Mouse (Mus musculus) NIH3T3 (cell line): ENCODE results near the gene Slc29a4.

Experiments
- DNase-seq: peaks from one replicate; pipeline ENCODE4 v3.0.0-alpha.2; 2012; ENCODE audit warnings: low read depth

Slc29a4 gene

DNA sequence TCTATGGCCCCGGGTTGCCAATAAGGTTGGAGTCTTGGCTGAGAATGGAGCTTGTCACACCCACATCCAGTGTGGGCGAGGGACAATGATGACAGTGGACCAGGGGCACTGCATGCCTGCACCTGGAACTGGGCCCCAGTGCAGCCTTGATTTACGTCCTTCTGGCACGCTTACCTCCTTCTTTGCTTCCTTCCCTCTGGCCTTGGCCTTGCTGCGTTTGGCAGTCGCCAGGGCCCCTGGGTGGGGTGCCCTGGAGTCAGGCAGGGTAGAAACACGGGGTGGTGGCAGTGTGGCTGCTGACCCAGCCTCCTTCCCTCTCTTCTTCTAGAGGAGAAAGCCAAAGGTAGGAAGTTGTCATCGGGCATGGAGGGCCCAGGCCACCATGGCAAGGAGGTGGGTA, 47.6 kb downstream of the Slc29a4 start:
- DNase-seq: no peak

DNA sequence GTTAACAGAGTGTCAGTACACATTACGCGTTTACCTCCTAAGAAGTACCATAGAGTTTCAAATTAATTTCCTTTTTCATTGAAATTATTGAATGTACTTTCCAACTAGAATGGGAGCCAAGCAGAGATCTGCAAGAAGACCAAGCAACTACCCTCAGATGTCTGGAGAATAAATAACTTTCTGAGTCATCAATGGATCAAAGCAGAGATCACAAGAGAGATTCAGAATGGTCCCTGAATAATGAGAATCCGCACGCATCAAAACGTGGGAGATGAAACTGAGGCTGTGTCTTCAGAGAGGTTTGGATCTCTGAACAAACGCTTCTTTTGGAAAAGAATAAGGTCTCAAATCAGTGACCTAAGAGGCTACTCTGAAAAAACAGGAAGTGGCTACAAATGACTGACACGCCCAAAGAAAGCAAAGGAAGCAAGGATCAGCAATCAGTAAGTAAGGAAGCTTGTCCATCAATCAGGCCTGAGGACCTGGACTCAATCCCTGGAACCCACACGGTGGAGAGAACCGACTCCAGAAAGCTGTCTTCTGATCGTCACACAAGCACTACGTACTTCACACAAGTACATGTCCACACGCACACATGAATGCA, 54.8 kb downstream of the Slc29a4 start:
- DNase-seq: no peak

DNA sequence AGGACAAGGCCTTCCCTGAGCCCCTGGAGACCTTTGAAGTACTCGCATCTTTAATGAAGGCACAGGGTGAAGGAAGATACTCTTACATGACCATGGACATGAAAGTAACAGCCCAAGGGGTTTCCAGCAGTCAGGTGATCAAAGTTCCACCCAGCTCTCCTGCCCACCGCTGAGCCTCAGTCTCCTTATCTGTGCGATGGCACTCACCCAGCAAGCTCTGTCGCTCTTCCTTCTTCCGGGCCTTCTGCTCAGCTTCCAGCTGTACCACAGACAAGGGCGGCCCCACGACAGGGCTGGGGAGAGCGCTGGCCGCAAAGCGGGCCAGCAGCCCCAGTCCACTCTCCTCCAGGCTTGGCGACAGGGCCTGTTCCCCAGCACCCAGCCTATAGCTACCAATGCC, 57.9 kb downstream of the Slc29a4 start:
- DNase-seq: no peak

DNA sequence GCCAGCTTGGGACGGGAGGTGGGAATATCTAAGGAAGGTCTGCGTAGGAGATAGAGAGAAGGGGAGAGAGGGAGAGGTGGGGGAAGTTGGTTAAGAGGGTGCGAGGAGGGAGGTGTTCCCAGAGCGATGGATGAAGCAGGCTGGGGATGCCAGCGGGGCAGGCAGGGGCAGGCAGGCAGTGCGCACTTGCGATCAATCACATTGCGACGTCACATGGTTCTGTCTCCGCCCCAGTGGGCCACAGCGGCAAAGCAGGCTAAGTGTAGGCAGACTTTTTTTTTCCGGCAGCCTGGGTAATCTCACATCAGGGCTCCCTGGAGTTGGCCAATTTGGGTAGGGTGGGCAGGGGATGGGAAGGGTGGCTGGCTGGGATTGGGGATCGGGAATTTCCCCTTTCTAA, 59.9 kb downstream of the Slc29a4 start:
- no peak for DNase-seq

DNA sequence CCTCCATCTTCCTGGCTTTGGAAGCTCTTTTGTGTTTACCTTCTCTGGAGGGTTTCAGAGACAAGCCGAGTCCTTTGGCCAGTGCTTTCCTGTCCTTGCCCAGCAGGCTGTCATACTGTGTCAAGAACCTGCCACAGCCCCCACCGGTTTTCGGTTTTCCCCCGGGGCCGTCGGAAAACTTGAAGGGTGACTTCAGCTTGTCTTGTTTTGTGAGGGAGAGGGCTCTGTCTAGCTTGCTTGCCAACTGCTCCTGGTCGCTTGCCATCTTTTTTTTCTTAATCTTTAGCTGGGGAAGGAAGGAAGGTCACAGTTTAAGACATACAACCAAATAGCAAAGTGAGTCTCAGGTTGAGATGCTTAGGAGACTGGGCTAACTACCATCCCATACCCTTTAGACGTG, 67.5 kb downstream of the Slc29a4 start:
- no peak for DNase-seq

DNA sequence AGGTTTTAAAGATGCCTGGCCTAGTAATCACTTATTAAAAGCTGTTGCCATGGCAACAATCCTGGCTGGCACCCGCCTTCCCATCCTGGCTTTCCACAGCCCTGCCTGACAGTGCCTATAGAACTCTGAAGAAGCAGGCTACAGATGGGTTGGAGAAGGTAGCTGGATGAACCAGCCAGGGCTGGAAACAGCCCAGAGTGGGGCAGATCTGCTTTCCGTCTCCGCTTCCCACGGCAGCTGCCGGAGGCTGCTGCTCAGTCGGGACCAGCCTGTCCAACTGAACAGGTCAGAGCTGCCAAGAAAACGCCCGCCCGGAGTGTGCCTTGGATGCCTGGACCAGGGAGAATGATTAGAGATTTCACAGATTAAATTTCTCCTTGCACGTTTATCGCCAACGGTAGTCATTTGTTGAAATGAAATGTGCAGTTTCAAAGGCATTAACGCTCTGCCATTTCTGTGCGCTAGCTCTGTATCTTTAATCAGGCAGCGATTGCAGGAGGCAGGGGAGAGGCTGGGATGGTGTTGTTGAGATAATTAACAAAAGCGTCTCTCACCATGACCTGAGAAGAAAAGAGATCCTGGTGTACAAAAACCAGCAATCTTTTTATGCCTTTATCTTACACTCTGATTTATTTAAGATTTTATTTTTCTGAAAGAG, 69.1 kb downstream of the Slc29a4 start:
- no peak for DNase-seq

DNA sequence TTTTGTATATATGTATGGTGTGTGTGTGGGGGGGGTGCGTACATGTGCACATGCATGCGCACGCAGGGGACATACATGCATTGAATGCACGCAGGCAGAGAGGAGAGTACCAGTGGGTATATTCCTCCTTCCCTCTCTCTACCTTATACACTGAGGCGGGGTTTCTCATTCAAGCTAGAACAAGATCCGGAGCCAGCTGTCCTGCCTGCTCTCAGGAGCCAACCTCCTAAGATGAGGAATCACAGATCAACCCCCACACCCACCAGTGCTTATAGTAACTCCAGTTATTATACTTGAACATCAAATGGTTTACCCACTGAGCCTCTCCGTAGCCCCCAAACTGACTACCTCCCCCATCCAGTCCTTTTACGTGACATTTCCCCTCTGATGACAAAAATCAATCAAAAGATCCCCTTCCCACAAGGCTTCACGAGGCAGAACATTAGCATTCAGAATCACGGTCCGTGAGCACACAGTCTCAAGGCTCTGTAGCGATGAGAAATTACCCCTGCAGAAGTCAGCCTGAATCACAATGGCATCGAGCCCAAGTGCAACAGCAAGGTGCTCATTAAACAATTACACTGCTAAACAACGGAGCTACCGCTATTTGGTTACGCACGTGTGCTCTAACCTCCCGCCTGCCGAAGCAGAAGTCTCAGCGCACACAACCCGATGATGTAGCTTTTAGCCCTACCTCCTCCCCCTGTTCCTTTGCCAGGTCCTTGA, 69.9 kb downstream of the Slc29a4 start:
- DNase-seq: no peak

DNA sequence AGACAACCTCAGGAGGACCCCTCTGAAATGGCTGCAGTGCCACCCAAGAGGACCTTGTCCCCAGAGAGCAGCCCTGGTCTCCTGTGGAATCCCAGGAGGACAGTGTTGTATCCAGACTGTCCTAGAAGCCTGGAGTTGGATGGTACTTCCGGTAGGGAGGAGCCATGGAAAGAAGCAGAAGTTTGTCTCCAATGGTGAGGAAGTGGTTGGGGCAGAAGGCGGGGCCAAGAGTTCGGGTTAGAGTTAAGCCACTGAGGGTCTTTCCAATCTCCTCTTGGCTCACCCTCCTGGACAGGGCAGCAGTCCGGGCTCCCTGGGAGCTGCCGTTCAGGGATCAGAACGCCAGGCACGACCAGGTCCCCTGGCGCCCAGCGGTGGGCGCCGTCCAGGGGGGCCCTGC, 72.0 kb downstream of the Slc29a4 start:
- DNase-seq: no peak

DNA sequence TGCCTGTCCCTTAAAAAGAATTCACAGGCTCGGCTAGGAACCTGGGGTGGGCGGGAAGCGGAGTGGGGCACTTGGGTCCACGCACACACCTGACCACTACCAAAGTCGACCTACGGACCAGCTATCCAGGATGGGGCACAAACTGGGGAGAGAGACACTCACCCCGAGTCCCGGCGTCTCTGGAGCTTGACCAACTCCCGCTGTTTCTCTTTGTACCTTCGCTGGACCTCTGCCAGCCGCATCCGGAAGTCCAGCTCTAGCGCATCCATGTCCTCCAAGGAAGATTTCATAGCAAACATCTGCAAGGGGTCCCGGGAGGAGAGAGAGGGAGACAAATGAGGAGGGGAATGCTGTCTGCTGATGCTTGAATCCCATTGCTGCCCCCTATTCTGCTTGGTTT, 72.6 kb downstream of the Slc29a4 start:
- no peak for DNase-seq

DNA sequence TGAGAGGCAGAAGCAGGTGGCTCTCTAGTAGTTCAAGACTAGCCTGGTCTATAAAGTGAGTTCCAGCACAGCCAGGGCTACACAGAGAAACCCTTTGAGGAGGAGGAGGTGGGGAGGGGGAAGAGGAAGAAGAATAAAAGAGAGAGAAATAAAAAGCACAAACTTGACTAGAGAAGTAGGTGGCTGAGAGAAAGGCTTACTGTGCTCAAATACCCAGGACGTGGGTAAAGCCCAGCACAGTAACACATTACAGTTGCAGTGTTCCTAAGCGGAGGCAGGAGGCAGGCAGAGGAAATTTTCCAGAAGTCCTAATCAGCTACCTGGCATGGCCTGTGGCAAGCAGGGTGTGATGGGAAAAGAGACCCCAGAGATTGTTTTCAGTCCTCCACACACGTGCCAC, 74.4 kb downstream of the Slc29a4 start:
- no peak for DNase-seq

DNA sequence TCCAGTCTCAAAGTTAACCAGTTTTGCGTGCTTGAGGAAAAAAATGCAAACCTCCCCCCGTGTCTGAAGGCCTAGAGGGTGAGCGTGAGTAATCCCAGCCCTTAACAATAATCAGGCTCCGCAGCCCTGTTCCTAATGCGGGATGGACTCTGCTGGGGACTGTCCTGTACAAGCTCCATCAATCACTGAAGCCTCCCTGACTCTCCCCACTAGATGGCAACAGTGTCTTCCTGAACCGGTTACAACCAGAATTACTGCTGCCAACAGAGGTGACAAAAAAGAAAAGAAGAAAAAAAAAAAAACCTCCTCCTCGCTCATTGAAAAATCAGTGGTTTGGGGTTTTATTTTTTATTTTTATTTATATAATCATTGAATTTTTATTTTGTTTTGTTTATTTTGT, 75.6 kb downstream of the Slc29a4 start:
- peak; percentile 86 for DNase-seq

DNA sequence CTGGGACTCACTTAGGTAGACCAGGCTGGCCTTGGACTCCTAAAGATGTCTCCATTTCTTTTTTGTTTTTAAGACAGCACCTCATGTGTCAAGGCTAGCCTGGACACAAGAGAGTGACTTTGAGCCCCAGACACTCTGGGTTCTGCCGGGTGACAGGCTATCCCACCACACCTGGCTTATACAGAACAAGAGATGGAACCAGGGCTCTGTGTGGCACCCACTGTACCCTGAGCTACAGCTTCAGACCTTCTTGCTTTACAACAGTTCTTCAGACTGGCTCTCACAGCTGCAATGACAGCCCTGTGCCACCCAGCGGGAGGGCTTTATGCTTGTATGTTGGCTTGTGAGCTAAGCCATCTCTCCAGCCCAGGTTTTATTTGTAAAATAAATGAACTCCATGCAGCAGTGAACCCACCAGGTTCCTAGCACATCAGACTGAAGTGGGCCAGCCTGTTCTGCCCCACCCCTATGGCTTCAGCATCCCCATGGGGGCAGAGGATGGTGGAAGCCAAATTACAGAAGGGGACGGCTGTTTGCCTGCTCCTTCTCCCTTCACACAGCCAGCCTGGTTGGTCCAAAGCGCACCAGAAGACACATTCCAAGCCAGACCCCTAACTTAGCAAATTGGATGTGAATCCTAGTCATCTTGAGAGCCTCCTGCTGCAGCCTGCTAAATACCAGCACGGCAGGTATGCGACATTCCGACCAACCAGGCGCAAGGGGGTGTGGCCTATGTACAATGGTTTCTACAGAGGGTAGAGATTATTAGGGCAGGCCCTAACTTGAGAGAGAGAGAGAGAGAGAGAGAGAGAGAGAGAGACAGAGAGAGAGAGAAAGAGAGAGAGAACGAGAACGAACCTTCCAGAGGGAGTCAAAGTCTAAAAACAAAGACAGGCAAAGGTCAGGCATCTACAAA, 76.3 kb downstream of the Slc29a4 start:
- DNase-seq: no peak

DNA sequence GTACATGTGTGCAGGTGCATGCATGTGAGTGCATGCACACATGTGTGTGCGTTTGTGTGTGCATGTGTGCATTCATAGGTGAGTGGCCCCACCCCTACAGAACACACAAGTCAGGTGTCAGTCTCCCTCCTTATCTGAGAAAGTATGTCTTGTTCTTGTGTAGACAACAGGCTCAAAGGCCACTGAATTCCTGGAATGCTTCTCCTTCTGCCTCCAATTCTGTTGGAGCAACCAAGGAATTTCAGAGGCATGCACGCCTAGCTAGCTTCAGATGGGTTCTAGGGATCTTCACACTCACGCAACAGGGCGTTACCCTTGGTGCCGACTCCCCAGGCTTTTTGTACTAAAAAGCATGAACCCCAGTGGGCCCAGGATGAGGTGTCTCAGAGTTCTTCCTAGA, 77.3 kb downstream of the Slc29a4 start:
- peak; percentile 20 for DNase-seq

DNA sequence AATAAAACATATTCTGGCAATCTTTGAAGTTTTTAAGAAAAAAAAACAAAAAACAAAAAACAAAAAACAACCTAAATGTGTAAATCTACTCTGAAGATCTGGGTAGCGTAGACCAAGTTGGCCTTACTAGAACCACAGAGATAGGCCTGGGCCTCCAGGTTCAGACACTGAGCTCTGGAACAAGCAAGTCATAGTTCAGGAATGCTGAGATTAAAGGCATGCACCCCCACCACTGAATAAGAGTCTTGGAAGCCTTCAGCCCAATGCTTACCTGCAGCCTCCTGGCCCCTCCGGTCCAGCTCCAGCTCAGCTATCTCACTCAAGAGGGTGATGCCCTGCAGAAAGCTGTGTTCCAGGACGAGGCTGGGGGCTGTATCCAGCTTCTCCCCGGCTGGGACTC, 78.7 kb downstream of the Slc29a4 start:
- DNase-seq: no peak

DNA sequence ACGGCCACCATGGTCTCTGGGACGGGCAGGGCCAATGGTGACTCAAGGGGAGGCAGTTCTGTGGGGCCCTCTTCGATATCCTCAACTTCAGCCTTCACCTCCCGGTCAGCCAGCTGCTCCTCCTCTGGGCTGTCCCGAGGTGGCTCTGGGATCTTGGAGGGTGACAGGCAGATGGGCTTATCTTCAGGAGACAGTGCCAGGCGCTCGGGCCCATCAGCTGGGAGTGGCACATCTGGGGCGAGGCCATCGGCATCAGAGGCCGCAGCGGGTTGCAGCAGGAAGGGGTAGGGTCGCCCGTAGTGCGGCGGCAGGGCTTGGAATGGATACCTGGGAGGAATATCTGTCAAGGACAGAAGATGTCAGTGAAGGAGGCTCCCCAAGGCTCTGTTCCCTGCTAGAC, 79.7 kb downstream of the Slc29a4 start:
- no peak for DNase-seq
